Mouse (Mus musculus) adrenal gland, postnatal 36 days (tissue): ENCODE measurements at regions not wholly inside any gene's neighbourhood (a gene's known extent, or its start where the extent isn't known, plus 50 kb on each side); places are given as distances from the start of the nearest gene placed in this dataset.

Experiments
- DNase-seq, 2 experiments: peaks; one replicate each; pipeline ENCODE4 v3.0.0; 2021; ENCODE audit warnings: mixed read lengths in 1 of 2

GRCm38 (mm10) chr9:47351036-47351435 lies 178.9 kb upstream of the Cadm1 start:
- no peak for DNase-seq

DNA sequence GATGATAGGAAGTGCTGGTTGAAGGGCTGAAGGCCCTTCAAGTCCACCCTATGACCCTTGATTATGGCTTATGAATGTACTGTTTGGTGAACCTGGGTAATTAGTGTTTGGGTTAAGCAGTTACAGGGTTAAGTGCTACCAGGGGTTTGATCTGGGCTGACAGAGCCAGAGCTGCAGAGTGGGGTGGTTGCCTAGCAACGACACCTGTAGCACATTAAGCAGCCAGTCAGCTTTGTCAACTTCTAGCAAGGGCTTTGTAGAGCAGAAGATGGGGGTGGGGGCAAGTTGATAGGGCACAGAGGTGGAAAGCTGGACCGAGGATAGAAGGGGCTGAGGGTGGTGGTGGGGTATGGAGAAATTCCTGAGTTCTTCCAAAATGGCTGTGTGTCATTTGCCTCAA lies 177.0 kb upstream of the Cadm1 start:
- DNase-seq = no peak

DNA sequence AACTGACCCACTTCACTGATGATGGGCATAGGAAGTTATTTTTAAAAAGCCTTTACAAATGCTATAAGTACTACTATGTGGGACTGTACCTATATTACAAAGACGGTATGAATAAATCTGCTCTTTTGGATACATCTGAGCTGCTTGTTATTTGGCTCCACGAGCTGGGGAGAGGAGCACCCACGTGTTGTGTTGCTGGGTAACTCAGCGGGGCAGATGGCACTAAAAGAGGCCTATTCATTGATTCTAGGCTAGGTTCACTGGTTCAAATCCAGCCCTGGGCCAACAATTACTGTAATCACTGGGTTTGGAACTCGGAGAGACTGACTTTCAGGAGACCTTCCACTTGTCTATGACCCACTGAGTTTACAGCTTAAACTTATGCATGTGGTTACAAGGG lies 176.0 kb upstream of the Cadm1 start:
- no peak for DNase-seq

- no peak for DNase-seq
Observed at GRCm38 (mm10) chr9:47354423-47354822, 175.6 kb upstream of the Cadm1 start.

DNA sequence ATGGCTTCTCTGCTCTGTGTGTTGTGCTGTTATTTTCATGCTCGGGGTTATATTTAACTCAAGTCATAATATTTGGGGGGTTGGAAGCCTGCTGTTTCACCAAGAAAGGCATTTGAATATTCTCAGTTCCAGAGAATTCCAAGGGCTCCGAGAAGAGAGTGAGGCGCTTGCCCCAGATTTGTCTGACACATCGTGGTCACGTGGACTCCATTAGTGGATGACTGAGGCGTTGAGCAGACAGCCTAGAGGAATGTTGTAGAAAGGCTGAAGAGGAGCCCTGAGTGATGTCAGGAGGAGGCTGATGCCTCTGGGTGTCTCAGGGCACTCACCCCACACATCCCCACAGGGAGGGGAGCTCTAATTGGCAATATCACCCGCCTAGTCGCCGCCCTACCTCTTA lies 175.1 kb upstream of the Cadm1 start:
- no peak for DNase-seq

- peak; percentile 34 to 63 for DNase-seq
Observed at GRCm38 (mm10) chr9:47357756-47358399, 172.1 kb upstream of the Cadm1 start.

DNA sequence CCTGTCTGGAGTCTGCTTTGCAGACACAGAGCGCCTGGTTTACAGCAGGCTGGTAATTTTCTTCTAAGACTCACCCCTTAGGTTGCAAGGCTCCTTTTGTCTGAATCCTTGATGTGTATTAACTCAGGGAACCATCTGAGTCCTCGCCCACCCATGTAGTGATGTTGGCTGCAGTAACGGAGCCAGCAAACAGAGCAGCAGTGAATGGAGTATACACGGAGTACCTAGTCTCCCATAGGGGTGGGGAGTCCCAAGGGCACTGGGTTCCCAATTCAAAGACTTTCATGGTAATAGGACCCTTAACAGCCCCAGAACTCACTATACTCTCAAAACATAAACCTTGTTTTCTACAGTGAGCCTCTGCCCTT lies 171.6 kb upstream of the Cadm1 start:
- DNase-seq = no peak

- no peak for DNase-seq
Observed at GRCm38 (mm10) chr9:47363086-47363485, 166.9 kb upstream of the Cadm1 start.

- no peak for DNase-seq
Observed at GRCm38 (mm10) chr9:47364762-47365161, 165.2 kb upstream of the Cadm1 start.

DNA sequence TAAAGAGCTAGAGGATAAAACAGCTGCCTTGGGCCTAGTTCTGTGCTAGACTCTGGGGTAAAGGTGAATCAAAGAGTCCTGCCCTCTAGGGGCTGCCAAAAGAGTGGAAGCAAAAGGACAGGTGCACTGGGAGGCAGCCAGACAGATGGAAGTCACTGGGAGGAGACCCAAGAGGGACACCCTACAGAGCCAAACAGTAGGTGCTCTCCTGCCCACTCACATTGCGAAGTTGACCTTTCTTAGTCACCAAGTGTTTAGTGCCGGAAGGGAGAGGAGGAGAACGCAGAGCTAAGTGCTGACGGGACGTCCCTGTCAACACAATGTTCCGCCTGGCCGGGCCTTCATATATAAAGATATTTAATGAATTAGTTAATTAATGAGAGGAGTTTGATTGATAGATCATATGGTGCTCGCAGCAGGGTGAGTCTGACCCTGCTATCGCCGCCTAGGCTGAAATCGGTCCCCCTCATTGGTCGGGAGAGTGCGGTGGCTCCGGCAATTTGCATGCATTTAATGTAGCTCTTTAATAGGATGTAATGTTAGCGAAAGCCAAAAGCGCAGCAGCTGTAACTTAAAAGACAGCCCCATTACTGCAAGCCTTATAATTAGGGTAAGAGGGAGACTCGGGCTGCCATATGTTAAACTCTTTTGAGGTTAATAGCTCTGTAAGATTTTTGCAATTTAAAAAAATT lies 162.6 kb upstream of the Cadm1 start:
- no peak for DNase-seq

DNA sequence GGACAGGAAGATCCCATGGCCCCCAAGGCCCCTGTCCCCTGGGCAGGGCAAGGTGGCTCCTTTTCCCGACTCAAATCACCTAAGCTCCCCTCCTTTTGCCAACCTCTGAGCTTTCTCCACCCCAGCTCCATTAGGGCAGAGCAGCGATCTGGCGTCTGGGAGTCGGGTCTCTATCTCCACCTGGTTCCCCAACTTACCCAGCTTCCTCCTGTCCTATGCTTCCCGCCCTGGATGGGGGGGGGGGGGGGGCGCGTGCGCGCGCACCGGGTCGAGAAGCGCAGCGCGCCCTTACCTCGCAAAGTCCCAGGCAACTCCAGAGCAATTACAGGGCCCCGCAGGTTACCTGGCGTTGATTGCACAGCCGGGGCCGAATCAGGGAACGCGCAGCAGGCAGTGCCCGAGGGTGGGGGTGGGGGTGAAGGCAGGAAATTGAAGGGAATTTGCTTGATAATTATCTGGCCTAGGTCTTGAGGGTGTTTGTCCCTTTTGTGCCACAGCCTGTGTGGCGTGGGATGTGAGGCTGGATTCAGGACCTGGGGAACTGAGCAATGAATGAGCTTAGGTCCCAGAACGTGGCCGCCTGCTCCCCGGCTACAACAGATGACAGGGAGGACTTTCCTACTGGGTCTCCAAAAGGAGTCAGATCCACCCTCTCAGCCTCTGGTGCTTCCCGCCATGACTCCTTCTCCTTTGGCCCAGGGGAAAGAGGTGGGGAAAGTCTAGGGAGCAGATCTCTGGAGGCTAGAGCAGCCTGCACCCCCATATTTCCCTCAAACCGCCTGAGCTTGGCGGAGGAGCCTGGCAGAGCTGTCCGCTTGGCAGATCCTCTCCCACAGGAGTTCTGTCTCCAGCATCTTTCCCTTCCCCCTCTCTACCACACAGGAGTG lies 161.7 kb upstream of the Cadm1 start:
- DNase-seq = no peak

DNA sequence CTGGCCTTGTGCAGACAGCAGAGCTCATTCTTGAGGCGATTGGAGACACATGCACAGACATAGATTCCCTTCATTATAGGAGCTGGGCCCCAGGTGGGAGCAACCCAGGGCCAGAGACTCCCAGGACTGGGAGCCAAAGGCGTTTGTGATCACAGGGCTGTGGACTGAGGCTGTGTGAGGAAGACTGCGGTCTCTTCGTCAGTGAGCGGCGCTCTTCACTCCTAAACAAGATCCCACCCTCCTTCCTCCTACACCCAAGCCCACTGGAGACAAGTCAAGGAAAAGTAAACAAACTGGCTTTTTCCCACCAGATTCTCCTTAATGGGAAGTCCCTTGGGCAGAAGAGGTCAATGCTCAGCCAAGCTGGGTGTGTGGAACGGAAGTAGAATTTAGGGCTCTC lies 157.7 kb upstream of the Cadm1 start:
- DNase-seq = no peak

DNA sequence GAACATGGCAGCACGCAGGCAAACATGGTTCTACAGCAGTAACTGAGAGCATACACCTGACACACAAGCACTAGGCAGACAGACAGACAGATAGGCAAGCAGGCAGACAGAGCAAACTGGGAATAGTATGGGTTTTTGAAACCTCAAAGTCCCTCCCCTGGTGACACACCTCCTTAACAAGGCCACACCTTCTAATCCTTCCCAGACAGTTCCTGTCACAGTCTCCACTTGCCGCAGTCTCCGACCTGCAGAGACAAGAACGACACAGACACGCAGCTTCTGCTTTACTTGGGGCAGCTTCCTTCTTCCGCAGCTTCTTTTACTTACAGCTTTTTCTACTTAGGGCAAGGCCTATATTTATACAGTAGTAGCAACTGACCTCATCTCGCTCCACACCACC lies 155.9 kb upstream of the Cadm1 start:
- DNase-seq = no peak

DNA sequence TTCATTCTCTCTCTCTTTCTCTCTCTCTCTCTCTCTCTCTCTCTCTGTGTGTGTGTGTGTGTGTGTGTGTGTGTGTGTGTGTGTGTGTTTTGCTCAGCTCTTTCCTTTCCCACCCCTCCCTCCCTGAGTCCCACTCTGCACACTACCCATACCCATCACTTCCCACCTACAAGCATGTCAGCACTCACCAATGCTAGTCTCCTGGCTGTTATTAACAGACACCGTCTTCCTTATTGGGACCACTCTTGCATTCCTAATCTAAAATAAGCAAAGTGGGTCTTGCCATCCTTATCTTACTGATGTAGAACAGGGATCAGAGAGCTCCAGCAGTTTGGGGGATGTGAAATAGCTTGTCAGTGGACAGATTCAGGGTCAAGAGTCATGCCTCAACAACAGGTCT lies 153.3 kb upstream of the Cadm1 start:
- DNase-seq = no peak

DNA sequence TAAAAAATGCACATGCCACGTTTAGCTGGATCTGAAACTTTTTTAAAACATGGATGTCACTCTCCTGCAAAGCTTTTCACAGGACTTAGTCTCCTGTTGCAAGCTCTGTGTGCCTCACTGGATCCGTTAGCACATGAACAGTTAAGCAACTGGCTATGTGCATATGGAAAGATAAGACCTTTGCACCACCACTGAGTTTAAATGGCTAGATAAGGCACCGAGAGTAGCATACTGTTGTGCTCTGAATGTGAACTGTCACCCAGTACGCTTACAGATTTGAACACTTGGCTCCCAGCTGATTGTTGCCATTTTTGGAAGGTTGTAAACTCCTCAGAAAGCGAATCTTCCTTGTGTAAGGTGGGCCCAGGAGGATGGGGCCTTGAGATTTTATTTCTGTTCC lies 151.4 kb upstream of the Cadm1 start:
- no peak for DNase-seq

DNA sequence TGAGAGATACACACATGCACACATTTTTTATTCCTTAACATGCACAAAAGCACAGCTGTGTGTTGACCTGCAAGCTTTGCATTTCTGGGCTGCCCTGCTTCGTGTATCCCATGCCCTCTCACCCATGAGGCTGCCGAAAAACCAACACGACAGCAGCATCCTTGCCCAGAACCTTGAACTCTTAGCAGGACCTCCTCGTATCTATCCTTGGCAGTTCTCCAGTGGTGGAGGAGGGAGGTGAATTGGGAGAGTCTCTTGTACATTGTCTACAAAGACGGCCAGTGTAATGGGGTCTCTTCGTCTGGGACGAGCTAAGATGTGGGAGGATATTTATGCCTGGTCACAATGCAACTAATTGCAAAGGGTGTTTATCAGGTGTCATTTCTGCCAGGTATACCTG lies 149.6 kb upstream of the Cadm1 start:
- peak; percentile 16 to 29 for DNase-seq

DNA sequence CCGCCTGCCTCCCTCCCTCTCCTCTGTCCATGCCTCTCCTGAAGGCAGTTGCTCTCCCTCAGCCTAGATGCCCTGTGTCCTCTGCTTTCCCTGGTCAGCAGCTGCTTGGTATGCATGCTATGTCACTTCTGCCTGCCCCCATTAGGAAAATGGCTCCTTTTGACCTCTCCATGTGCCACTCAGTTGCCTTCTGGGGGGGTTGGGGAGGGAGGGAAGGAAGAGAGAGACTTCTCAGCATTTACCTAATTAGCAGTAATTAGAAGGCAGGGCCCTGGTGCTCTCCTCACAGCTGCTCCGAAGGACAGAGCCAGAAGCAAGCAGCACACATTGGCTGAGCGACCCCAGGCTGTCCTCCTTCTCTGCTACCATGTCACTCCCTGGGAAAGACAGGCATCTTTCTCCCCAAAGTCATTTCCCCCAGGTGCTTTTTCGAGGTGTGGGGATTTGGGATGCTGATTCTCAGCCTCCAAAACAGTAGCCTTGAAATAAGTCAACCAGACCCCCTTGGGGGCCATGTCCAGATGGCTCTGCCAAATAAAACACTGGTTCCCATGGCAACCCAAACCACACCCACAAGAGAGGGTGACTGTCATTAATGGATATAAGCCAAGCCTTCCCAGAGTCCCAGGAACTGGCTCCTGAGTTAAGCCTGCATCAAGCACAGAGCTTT lies 145.7 kb upstream of the Cadm1 start:
- no peak for DNase-seq

- DNase-seq = no peak
Observed at GRCm38 (mm10) chr9:47386646-47387045, 143.3 kb upstream of the Cadm1 start.

- DNase-seq = no peak
Observed at GRCm38 (mm10) chr9:47387221-47387620, 142.8 kb upstream of the Cadm1 start.

DNA sequence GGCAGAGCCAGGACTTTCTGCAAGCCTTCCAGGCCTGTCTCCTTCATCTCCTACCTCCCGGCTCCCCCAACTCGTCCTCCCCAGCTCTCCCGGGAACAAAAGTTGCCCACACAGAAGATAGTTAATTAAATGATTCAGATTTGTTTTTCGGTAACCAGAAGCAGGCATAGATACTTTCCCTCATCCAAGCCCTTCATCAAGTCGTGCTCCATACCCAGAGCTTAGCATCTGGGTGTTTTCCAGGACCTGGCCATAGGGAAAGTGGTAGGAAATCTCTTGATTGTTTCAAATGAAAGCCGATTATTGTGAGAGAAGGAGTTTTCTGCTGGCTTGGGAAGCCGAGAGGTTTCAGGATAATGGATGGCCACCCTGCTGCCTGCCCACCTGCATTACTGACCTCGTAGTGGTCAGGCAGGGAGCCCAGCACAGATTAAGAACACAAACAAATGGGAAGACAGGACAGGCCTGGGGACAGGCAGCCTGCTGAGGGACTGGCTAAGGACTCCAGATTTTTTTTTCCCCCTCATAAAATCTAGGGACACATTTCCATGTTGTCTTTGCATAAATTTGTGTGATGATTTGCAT lies 142.2 kb upstream of the Cadm1 start:
- DNase-seq = no peak

DNA sequence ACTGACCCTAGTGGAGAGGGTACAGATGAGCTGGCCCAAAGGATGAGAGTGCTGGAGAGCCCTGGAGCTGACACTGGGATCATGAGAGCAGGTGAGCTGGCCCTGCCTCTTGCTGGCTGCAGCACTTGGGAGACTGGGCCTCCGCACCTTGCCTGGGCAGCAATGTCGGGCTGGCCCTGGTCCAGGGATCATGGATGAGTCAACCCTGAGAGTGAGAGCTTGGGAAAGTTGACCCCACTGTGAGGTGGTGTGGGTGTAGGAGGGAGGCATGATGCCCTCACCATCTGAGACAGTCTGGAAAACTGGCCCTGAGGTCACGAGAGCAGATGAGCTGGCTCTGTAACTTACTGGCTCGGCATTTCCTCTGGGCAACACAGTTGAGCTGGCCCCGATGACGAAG lies 140.1 kb upstream of the Cadm1 start:
- DNase-seq = peak in 1 of 2 experiments; percentile 21

- no peak for DNase-seq
Observed at GRCm38 (mm10) chr9:47391669-47392068, 138.3 kb upstream of the Cadm1 start.
